Mouse (Mus musculus) MEL (cell line): ENCODE data around the gene Plac9a. TPM values are rescaled to one million over a fixed set of nuclear protein-coding genes. Genes with fewer than 3 reads are reported as not detected.

ENCODE experiments used
- DNase-seq: peaks from one replicate; pipeline ENCODE4 v3.0.0; 2011; ENCODE audit warnings: low read depth, low spot score
- H3K27ac ChIP-seq: 2 replicates; pipeline ENCODE4 v1.5.1; 2012; ENCODE audit warnings: low read depth, mild to moderate bottlenecking, control low read depth, low read length, moderate library complexity; ENCODE audit not compliant: control insufficient read depth
- H3K27me3 ChIP-seq, 2 experiments: fragments of 150-350 bp in 1 of 2; sonication (generic) in 1 of 2; 2 replicates each; pipeline ENCODE4 v1.6.1; 2012; ENCODE audit warnings: low read length in 2 of 2, mild to moderate bottlenecking in 2 of 2, improper control_type of control experiment in 1 of 2, moderate library complexity in 1 of 2; ENCODE audit not compliant: insufficient read depth in 2 of 2, control insufficient read depth in 1 of 2
- H3K36me3 ChIP-seq, 2 experiments: 2 replicates each; pipeline ENCODE4 v1.6.1; 2012 to 2014; ENCODE audit warnings: low read length in 2 of 2, improper control_type of control experiment in 1 of 2, inconsistent platforms in 1 of 2, mild to moderate bottlenecking in 1 of 2; ENCODE audit not compliant: insufficient read depth in 2 of 2, control insufficient read depth in 1 of 2
- H3K4me1 ChIP-seq, 2 experiments: fragments of 150-350 bp in 1 of 2; sonication (generic) in 1 of 2; 2 replicates each; pipeline ENCODE4 v1.6.1; 2012; ENCODE audit warnings: low read length in 2 of 2, improper control_type of control experiment in 1 of 2, mild to moderate bottlenecking in 1 of 2; ENCODE audit not compliant: insufficient read depth in 2 of 2, control insufficient read depth in 1 of 2
- H3K4me3 ChIP-seq, 2 experiments: fragments of 150-350 bp in 1 of 2; sonication (generic) in 1 of 2; 2 replicates each; pipeline ENCODE4 v1.5.1; 2012; ENCODE audit warnings: low read depth in 2 of 2, low read length in 2 of 2, mild to moderate bottlenecking in 2 of 2, moderate library complexity in 2 of 2, control low read depth in 1 of 2, improper control_type of control experiment in 1 of 2; ENCODE audit not compliant: control insufficient read depth in 1 of 2, insufficient read depth in 1 of 2
- H3K79me2 ChIP-seq: 2 replicates; pipeline ENCODE4 v1.6.1; 2012; ENCODE audit warnings: mild to moderate bottlenecking, low read length, moderate library complexity; ENCODE audit not compliant: control insufficient read depth, poor library complexity, insufficient read depth
- H3K9ac ChIP-seq: 2 replicates; pipeline ENCODE4 v1.6.1; 2012; ENCODE audit warnings: low read depth, mild to moderate bottlenecking, control low read depth, low read length, moderate library complexity; ENCODE audit not compliant: control insufficient read depth, poor library complexity, severe bottlenecking
- H3K9me3 ChIP-seq: fragments of 150-350 bp; sonication (generic); replicated peaks from 2 replicates; pipeline ENCODE4 v1.6.1; 2012; ENCODE audit warnings: mild to moderate bottlenecking, low read length, improper control_type of control experiment, moderate library complexity; ENCODE audit not compliant: insufficient read depth
- CHD1 ChIP-seq: IDR thresholded peaks from 2 replicates; pipeline ENCODE4 v1.6.1; 2012; ENCODE audit warnings: low read depth, mild to moderate bottlenecking, inconsistent platforms, low read length, improper control_type of control experiment
- CTCF ChIP-seq, 3 experiments: IDR thresholded peaks in 2 of 3; conservative IDR thresholded peaks in 1 of 3; 2 replicates each; pipeline ENCODE4 v1.5.1; 2011 to 2012; ENCODE audit warnings: low read length in 3 of 3, low read depth in 2 of 3, mild to moderate bottlenecking in 2 of 3, improper control_type of control experiment in 1 of 3, inconsistent platforms in 1 of 3, mixed read lengths in 1 of 3, moderate library complexity in 1 of 3; ENCODE audit not compliant: control insufficient read depth in 1 of 3, insufficient read depth in 1 of 3, poor library complexity in 1 of 3, severe bottlenecking in 1 of 3
- ELF1 ChIP-seq: IDR thresholded peaks from 2 replicates; pipeline ENCODE4 v1.6.1; 2014; ENCODE audit warnings: low read depth, mild to moderate bottlenecking, inconsistent platforms, low read length, improper control_type of control experiment, moderate library complexity
- ETS1 ChIP-seq: IDR thresholded peaks from 2 replicates; pipeline ENCODE4 v1.6.1; 2012; ENCODE audit warnings: low read depth, mild to moderate bottlenecking, inconsistent platforms, low read length, improper control_type of control experiment, moderate library complexity
- MAFK ChIP-seq: IDR thresholded peaks from 2 replicates; pipeline ENCODE4 v1.6.1; 2011; ENCODE audit warnings: low read depth, mild to moderate bottlenecking, low read length, improper control_type of control experiment, borderline replicate concordance
- MYB ChIP-seq: IDR thresholded peaks from 2 replicates; pipeline ENCODE4 v1.6.1; 2011; ENCODE audit warnings: mild to moderate bottlenecking, low read depth, low read length, improper control_type of control experiment
- MYC ChIP-seq: IDR thresholded peaks from 2 replicates; pipeline ENCODE4 v1.6.1; 2011; ENCODE audit warnings: low read depth, mild to moderate bottlenecking, low read length, improper control_type of control experiment, moderate library complexity
- POLR2A ChIP-seq, 2 experiments: IDR thresholded peaks; 2 replicates each; pipeline ENCODE4 v1.6.1; 2011 to 2012; ENCODE audit warnings: low read length in 2 of 2, mild to moderate bottlenecking in 2 of 2, control low read depth in 1 of 2, improper control_type of control experiment in 1 of 2, low read depth in 1 of 2, moderate library complexity in 1 of 2; ENCODE audit not compliant: control insufficient read depth in 1 of 2, insufficient read depth in 1 of 2, poor library complexity in 1 of 2
- POLR2AphosphoS2 ChIP-seq: IDR thresholded peaks from 2 replicates; pipeline ENCODE4 v1.6.1; 2011; ENCODE audit warnings: low read length, improper control_type of control experiment
- POLR2AphosphoS5 ChIP-seq: IDR thresholded peaks from 2 replicates; pipeline ENCODE4 v1.6.1; 2012; ENCODE audit warnings: low read depth, borderline replicate concordance, mild to moderate bottlenecking, inconsistent platforms, low read length, moderate library complexity, mixed read lengths
- RCOR1 ChIP-seq: IDR thresholded peaks from 2 replicates; pipeline ENCODE4 v1.6.1; 2012; ENCODE audit warnings: low read depth, mild to moderate bottlenecking, inconsistent platforms, low read length, improper control_type of control experiment
- SIN3A ChIP-seq: IDR thresholded peaks from 2 replicates; pipeline ENCODE4 v1.6.1; 2012; ENCODE audit warnings: low read length, improper control_type of control experiment, inconsistent platforms
- SMC3 ChIP-seq: IDR thresholded peaks from 2 replicates; pipeline ENCODE4 v1.6.1; 2011; ENCODE audit warnings: low read depth, low read length, improper control_type of control experiment
- TAL1 ChIP-seq: IDR thresholded peaks from 2 replicates; pipeline ENCODE4 v1.6.1; 2012; ENCODE audit warnings: mild to moderate bottlenecking, inconsistent platforms, low read length, moderate library complexity, mixed read lengths
- UBTF ChIP-seq: IDR thresholded peaks from 2 replicates; pipeline ENCODE4 v1.6.1; 2012; ENCODE audit warnings: low read depth, mild to moderate bottlenecking, inconsistent platforms, low read length, improper control_type of control experiment, moderate library complexity, borderline replicate concordance; ENCODE audit not compliant: insufficient read depth
- USF1 ChIP-seq: IDR thresholded peaks from 2 replicates; pipeline ENCODE4 v1.6.1; 2014; ENCODE audit warnings: low read depth, mild to moderate bottlenecking, inconsistent platforms, low read length, improper control_type of control experiment, moderate library complexity
- ZC3H11A ChIP-seq: IDR thresholded peaks from 2 replicates; pipeline ENCODE4 v1.6.1; 2012; ENCODE audit warnings: low read depth, mild to moderate bottlenecking, inconsistent platforms, low read length, improper control_type of control experiment
- ZKSCAN1 ChIP-seq: IDR thresholded peaks from 2 replicates; pipeline ENCODE4 v1.6.1; 2012; ENCODE audit warnings: low read depth, mild to moderate bottlenecking, inconsistent platforms, low read length, improper control_type of control experiment, moderate library complexity
- ZNF384 ChIP-seq: IDR thresholded peaks from 2 replicates; pipeline ENCODE4 v1.6.1; 2012; ENCODE audit warnings: low read depth, mild to moderate bottlenecking, inconsistent platforms, low read length, improper control_type of control experiment
- polyA plus RNA-seq, 2 experiments: library from polyadenylated mRNA; stranded (reverse) in 1 of 2; unstranded in 1 of 2; fragments of >175 nt in 1 of 2; fragments of >200 nt in 1 of 2; gene quantifications; 2 replicates each; pipeline versions ENCODE4 v1.2.1 to v1.2.4; 2012; ENCODE audit warnings: low replicate concordance in 2 of 2, low read depth in 1 of 2; ENCODE audit not compliant: insufficient read length in 2 of 2, insufficient read depth in 1 of 2, missing spikeins in 1 of 2
- total RNA-seq: library from RNA; depleted of rRNA; stranded (reverse); fragments of 300-350 nt; gene quantifications from 2 replicates; pipeline ENCODE4 v1.2.3, GENCODE M21; 2012; rRNA removed

The Plac9a gene
- total and polyA plus RNA-seq, 3 experiments = not detected

GRCm38 (mm10) chr14:25839791-25840190, 63.1 kb downstream of the Plac9a start:
- no peak overlapping the region for H3K27ac ChIP-seq
- H3K27me3 ChIP-seq = peaks cover 0 to 5% of the 10 kb centered on the region in 2 experiments
- H3K36me3 ChIP-seq = peaks cover 0 to 4% of the 10 kb centered on the region in 2 experiments; a peak in 2 of 4 replicates
- no peak overlapping the region for H3K4me3 ChIP-seq
- peak; percentile 66 for DNase-seq
- no peak for TF ChIP-seq SMC3
- TF ChIP-seq POLR2AphosphoS2 = no peak
- TF ChIP-seq ETS1 = no peak
- no peak for TF ChIP-seq MYC
- no peak for TF ChIP-seq TAL1
- TF ChIP-seq ZC3H11A = no peak
- no peak for TF ChIP-seq USF1
- TF ChIP-seq ELF1 = no peak
- no peak for TF ChIP-seq ZKSCAN1
- TF ChIP-seq MYB = no peak
- no peak for TF ChIP-seq UBTF
- TF ChIP-seq CTCF (IDR thresholded peaks at IDR 0.05 in 2 of 3, conservative IDR thresholded peaks at IDR 0.05 in 1 of 3; ENCODE audit: control insufficient read depth in 1 of 3, insufficient read depth in 1 of 3, low read depth in 2 of 3, low read length in 3 of 3, poor library complexity in 1 of 3, severe bottlenecking in 1 of 3) = no peak
- TF ChIP-seq CHD1 = no peak
- TF ChIP-seq MAFK = no peak
- no peak for TF ChIP-seq POLR2AphosphoS5
- no peak for TF ChIP-seq POLR2A (IDR thresholded peaks at IDR 0.05; ENCODE audit: control insufficient read depth in 1 of 2, insufficient read depth in 1 of 2, low read depth in 1 of 2, low read length in 2 of 2, poor library complexity in 1 of 2)
- no peak for TF ChIP-seq ZNF384
- no peak for TF ChIP-seq SIN3A
- TF ChIP-seq, all 39 proteins: peak for 0
- peaks cover 10% of the 10 kb centered on the region for H3K79me2 ChIP-seq
- peaks cover 4 to 8% of the 10 kb centered on the region in 2 experiments; a peak in 3 of 4 replicates for H3K4me1 ChIP-seq
- H3K9me3 ChIP-seq = no peaks in the 10 kb centered on the region
- no peak overlapping the region for H3K9ac ChIP-seq

GRCm38 (mm10) chr14:25838411-25838810, 64.5 kb downstream of the Plac9a start:
- no peak for DNase-seq
- no peaks in the 10 kb centered on the region for H3K9me3 ChIP-seq
- no peak for TF ChIP-seq POLR2AphosphoS5
- no peak for TF ChIP-seq RCOR1
- peaks cover 4 to 8% of the 10 kb centered on the region in 2 experiments; a peak in 3 of 4 replicates for H3K4me1 ChIP-seq
- peaks cover 10% of the 10 kb centered on the region for H3K79me2 ChIP-seq
- no peak overlapping the region for H3K27ac ChIP-seq
- H3K9ac ChIP-seq = no peak overlapping the region
- no peak overlapping the region for H3K4me3 ChIP-seq
- peaks cover 5% of the 10 kb centered on the region in 2 experiments for H3K27me3 ChIP-seq
- H3K36me3 ChIP-seq = peaks cover 0 to 4% of the 10 kb centered on the region in 2 experiments; a peak in 2 of 4 replicates

Other genes with a start within 250 kb of the Plac9a start
- gene Ppif, start 208.9 kb downstream of the Plac9a start, total RNA-seq = 56.3 and 71.0 TPM in 2 replicates
- gene Ppif, start 208.9 kb downstream of the Plac9a start, polyA plus RNA-seq = 100 to 1,000 TPM; 127 to 128 TPM
- 1.8 and 2.3 TPM in 2 replicates for gene Zcchc24, start 134.1 kb downstream of the Plac9a start, total RNA-seq
- 1 to 10 TPM in 1 of 2 experiments, not detected in 1; 8.7 TPM for gene Zcchc24, start 134.1 kb downstream of the Plac9a start, polyA plus RNA-seq
- gene Anxa11, start 60.9 kb downstream of the Plac9a start, total RNA-seq = 7.3 and 7.6 TPM in 2 replicates
- gene Anxa11, start 60.9 kb downstream of the Plac9a start, polyA plus RNA-seq = 10 to 100 TPM in 1 of 2 experiments, not detected in 1; 40.5 TPM
- 0.69 and 0.81 TPM in 2 replicates for gene Tmem254a, start 24.6 kb upstream of the Plac9a start, total RNA-seq
- gene Tmem254a, start 24.6 kb upstream of the Plac9a start, polyA plus RNA-seq = 1 to 10 TPM in 1 of 2 experiments, not detected in 1; 1.8 TPM
- not detected in 2 replicates for gene Cphx1, start 35.2 kb upstream of the Plac9a start, total RNA-seq
- gene Cphx1, start 35.2 kb upstream of the Plac9a start, polyA plus RNA-seq = not detected
- not detected in 2 replicates for gene Duxbl1, start 75.5 kb upstream of the Plac9a start, total RNA-seq
- not detected for gene Duxbl1, start 75.5 kb upstream of the Plac9a start, polyA plus RNA-seq
- gene Gm9780, start 139.6 kb upstream of the Plac9a start, total RNA-seq = not detected in 2 replicates
- not detected for gene Gm9780, start 139.6 kb upstream of the Plac9a start, polyA plus RNA-seq
- gene Tmem254c, start 164.3 kb upstream of the Plac9a start, total RNA-seq = 10.4 and 12.1 TPM in 2 replicates
- 10 to 100 TPM in 1 of 2 experiments, not detected in 1; 36.0 TPM for gene Tmem254c, start 164.3 kb upstream of the Plac9a start, polyA plus RNA-seq
- gene Cphx2, start 178.4 kb upstream of the Plac9a start, total RNA-seq = not detected in 2 replicates
- gene Cphx2, start 178.4 kb upstream of the Plac9a start, polyA plus RNA-seq = not detected
- not detected in 2 replicates for gene Cphx3, start 179.2 kb upstream of the Plac9a start, total RNA-seq
- not detected for gene Cphx3, start 179.2 kb upstream of the Plac9a start, polyA plus RNA-seq
- gene Duxbl2, start 215.2 kb upstream of the Plac9a start, total RNA-seq = not detected in 2 replicates
- gene Duxbl2, start 215.2 kb upstream of the Plac9a start, polyA plus RNA-seq = not detected